Mouse (Mus musculus) megakaryocyte-erythroid progenitor cell, adult 5-6 weeks (primary cell): ENCODE results near the gene Mfsd12. TPM values are rescaled to one million over a fixed set of nuclear protein-coding genes. Genes with fewer than 3 reads are reported as not detected.
A peak's percentile ranks its signal among the peaks of the same experiment; 100 is the strongest.

Source experiments
- ATAC-seq: replicated peaks from 2 replicates; pipeline ENCODE4 v1.8.0; 2016; ENCODE audit warnings: mild to moderate bottlenecking, inconsistent platforms; ENCODE audit not compliant: severe bottlenecking, poor library complexity, low FRiP score, low TSS enrichment
- total RNA-seq, 2 experiments: library from RNA; stranded (forward) in 1 of 2; stranded (reverse) in 1 of 2; fragments of 200-1000, 215-1000 nt in 1 of 2; fragments of >200 nt in 1 of 2; fragmentation: Nextera tagmentation in 1 of 2; gene quantifications; 2 replicates each; pipeline ENCODE4 v1.2.3; 2014 to 2017

Gene Mfsd12
- total RNA-seq, 2 experiments from 2014 or later = 13.9 to 15.7 TPM

DNA sequence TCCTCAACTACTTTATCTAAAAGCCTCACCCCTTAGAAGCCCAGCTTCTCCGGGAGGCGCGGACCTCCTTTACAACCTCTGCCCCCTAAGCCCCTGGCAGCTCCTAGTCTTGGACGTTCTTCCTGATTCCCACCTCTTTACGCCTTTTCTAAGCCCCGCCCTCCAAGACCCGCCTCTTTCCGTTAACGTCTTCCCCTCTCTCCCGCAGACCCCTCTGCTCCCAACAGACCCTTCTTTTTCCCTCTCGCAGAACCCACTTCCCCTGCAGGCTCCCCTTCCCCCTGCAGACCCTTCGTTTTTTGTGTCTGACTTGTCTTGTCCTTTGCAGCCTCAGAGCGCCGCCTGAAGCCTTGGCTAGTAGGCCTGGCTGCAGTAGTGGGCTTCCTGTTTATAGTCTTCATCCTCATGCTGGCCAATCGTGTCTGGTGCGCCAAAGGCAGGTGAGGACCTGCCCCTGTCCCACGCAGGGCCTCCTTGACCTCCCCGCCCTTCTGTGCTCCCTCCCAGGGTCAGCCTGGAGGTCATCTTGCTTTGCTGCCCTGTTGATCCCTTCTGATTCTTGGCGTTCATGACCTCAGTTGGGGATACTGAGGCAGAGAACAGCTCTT lies 36.3 kb downstream of the Mfsd12 start:
- ATAC-seq = no peak

GRCm38 (mm10) chr10:81395127-81395526 lies 37.8 kb downstream of the Mfsd12 start:
- no peak for ATAC-seq

GRCm38 (mm10) chr10:81395865-81396264 lies 38.6 kb downstream of the Mfsd12 start:
- no peak for ATAC-seq

GRCm38 (mm10) chr10:81396749-81397148 lies 39.5 kb downstream of the Mfsd12 start:
- ATAC-seq = no peak

- ATAC-seq = no peak
These were observed 42.0 kb downstream of the Mfsd12 start for GRCm38 (mm10) chr10:81399296-81399695.

GRCm38 (mm10) chr10:81399798-81400308 lies 42.6 kb downstream of the Mfsd12 start:
- ATAC-seq = no peak

DNA sequence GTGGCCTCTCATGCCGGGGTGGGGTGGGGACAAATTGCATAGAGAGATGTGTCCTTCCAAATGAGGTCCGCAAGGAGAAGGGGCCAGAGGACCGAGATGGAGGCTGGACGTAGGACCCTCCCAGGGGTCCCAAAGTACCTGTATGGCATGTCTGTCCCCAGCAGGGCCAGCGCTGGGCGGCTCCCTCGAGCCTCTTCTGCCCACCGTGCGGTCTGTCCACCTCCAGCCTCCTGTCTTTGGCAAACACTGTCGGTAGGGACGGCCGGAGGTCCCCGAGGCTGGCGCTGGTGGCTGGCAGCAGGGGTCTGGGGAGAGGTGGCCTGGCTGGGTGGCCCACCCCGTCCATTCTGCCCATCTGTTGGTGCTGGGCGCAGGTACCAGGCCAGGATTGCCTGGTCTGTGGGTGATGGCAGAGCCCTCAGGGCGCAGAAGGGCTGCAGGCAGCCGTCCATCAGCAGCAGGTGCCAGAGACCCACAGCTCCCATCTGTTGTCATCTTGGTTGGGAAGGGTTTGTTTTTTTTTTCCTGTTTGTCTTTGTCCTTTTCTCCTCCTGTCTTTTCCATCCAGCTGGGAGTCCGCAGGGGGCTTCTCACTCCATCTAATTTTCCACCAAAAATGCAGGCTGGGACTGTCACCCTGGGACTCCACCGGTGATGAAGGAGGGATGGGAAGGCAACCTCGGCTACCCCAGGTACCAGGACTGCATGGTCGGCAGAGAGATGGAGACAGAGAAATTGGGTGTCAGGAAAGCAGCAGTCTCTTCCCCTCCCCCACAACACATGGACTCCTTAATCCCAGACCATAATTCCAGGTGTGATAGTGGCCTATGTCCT lies 43.3 kb downstream of the Mfsd12 start:
- ATAC-seq = no peak

DNA sequence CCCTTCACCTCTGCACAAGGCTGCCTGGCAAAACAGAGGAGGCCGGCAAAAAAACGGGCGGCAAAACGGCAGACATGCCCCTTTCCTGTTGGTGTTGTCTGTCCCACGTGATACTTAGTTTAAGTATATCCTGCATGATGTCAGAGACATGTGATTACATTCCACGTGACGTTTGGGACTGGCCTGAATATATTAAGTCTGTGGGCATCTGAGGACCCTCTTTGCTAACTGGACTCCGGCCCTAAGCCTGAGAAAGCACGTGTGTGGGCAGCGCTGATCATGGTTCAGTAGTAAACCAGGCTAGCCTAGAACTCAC lies 43.9 kb downstream of the Mfsd12 start:
- no peak for ATAC-seq

- peak; percentile 64 for ATAC-seq
These were observed 44.4 kb downstream of the Mfsd12 start for GRCm38 (mm10) chr10:81401521-81402226.

GRCm38 (mm10) chr10:81402227-81402765 lies 45.0 kb downstream of the Mfsd12 start:
- no peak for ATAC-seq

GRCm38 (mm10) chr10:81403511-81403910 lies 46.2 kb downstream of the Mfsd12 start:
- no peak for ATAC-seq

DNA sequence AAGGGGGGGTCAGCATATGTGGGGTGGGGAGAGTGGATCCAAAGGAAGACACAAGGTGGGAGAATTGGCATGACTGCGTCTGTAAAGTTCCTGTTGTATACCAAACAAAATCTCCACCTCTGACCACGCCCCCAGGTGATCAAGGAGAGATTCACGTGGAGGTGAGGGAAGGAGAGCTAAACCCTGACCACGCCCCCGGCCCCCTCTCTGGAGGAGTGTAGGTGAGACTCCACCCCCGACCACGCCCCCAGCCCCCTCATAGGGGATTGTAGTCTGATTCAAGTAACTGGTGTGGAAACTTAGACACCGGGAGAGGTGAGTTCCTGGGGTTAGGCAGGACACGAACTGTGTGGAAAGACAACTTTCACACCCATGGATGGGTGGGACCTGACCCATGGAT lies 46.8 kb downstream of the Mfsd12 start:
- ATAC-seq = no peak

DNA sequence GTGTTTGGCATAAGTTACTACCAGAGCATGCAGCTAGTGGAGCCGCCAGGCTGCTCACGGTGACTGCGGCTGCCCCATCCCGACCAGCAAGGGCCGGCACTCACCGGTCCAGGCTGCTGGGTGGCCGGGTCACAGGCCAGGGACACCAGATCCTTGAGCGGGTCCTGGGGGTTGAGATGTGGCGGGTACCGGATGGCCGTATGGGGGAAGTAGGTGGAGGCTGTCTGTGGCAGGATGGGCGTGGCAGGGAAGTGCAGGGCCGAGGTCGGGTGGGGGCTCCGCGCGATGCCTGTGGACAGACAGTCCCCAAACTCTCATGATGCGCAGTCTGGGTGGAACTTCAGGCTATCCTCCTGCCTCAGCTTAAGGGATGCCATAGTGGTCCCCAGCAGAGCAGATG lies 47.4 kb downstream of the Mfsd12 start:
- no peak for ATAC-seq

GRCm38 (mm10) chr10:81405588-81406201 lies 48.4 kb downstream of the Mfsd12 start:
- no peak; the same call in 1 of the 2 replicates for ATAC-seq

DNA sequence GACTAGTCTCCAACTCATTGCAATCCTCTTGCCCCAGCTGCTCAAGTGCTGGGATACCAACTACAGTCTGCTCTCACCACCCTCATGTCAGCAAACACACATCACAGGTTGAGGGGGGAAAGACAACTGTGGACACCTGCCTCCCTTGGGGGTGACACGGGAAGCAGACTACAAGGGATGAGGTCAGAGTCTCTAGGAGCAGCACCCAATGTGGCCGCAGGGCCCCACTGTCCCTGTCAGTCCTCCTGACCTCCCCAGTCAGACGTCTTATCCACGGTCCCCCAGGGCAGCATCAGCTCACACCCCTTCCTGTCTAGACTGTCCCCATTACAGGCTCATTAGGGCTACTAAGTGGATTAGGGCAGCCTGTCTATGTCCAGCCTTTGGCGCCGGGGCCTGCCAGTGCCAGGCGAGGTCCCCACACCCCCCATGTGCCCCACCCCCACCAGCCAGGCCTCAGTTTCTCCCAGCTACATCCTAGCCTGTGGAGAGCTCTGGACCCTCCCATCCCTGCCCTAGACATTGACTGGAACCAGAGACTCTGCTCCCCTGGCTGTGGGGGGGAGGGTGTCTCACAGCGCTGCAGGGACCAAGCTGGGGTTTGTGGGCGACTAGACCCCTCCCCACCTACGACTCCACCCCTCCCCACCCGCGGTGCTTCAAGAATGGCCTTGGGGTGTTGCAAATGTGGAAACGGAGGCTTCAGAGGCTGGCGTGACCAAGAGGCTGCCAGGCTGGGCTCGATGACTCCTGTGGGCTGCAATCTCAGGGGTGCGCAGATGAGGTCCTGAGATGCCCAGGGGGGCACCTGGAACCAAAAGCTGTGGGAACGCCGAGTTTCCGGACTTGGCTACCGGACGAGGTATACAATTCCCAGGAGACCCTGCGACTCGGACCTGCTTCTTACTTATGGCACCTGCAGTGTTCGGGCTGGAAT lies 49.5 kb downstream of the Mfsd12 start:
- ATAC-seq = no peak

DNA sequence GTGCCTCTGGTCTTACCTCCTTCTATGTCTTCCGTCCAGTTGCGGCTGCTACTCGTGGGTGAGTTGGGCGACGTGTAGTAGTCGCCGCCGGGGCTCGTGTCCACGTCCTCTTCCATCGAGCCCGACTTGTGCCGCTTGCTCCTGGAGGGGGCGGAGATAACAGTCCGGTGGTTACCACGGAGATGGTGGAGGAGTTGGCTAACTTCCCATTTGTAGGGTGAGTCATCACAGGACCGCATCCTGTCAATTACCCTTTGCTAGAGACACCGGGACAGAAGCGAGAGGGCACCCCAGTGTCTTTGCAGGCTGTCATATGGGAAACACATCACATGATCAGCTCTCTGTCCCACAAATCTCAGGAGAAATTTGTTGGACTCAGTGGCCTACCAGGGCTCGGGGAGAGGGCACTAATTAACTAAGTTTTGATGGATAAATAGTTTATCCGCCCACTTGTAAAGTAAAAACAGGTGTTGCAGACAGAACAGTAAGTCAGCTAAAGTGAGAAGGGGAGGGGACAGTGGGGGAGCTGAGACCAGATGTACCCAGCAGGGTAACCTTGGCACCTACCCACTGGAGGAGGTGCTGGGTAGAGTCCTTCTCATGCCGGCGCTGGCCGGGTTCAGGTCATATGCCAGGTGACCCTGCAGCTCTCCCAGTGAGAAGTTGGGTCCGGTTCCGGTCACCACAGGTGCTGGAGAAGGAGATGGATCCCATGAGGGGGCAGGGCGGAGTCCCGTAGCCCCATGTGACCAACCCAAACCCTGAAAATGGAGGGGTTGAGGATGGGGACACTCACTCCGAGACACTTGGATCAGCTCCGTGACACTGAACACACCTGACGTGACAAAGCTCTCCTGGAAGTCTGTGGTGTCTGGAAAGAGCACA lies 50.5 kb downstream of the Mfsd12 start:
- peak; percentile 23; the same call in 1 of the 2 replicates for ATAC-seq

DNA sequence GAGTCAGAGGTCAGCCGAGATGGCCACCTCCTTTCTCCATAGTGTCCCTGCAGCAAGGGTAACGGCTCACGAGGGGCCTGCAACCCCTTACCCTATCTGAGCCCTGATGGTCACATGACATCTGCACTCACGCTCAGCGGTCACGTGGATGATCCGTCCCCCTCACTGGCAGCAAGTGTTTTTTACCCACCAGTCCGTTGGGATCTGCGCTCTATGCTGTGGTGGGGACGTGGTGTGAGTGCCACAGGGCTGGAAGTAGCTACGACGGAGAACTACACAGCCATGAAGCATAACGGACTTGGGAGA lies 51.1 kb downstream of the Mfsd12 start:
- no peak for ATAC-seq

- peak; percentile 72 for ATAC-seq
These were observed 51.6 kb downstream of the Mfsd12 start for GRCm38 (mm10) chr10:81408871-81409291.
